Mouse (Mus musculus) lung, postnatal 4 days (tissue): ENCODE data around the gene Hcn1.
"Not testable (repeated sequence)": the region's sequence is repeated elsewhere in the genome, so short reads cannot be mapped to it uniquely, and the experiment has no call there.

Experiments
- DNase-seq, 2 experiments: peaks; one replicate each; pipeline ENCODE4 v3.0.0; 2021

The Hcn1 gene

GRCm38 (mm10) chr13:117880471-117881225, 278.5 kb downstream of the Hcn1 start:
- DNase-seq, result no peak

- DNase-seq, result no peak
These were observed 290.0 kb downstream of the Hcn1 start for GRCm38 (mm10) chr13:117892076-117892475.

- DNase-seq, result no peak
These were observed 295.9 kb downstream of the Hcn1 start for GRCm38 (mm10) chr13:117898052-117898451.

- DNase-seq, result no peak
These were observed 305.7 kb downstream of the Hcn1 start for GRCm38 (mm10) chr13:117907801-117908200.

GRCm38 (mm10) chr13:117929734-117930133, 327.6 kb downstream of the Hcn1 start:
- DNase-seq, result no peak

GRCm38 (mm10) chr13:117931746-117932145, 329.6 kb downstream of the Hcn1 start:
- DNase-seq, result no peak

GRCm38 (mm10) chr13:117938761-117939160, 336.6 kb downstream of the Hcn1 start:
- no peak for DNase-seq

GRCm38 (mm10) chr13:117940536-117941280, 338.6 kb downstream of the Hcn1 start:
- DNase-seq, result no peak

GRCm38 (mm10) chr13:117946843-117947242, 344.7 kb downstream of the Hcn1 start:
- DNase-seq, result no peak

- DNase-seq, result no peak
These were observed 345.7 kb downstream of the Hcn1 start for GRCm38 (mm10) chr13:117947704-117948376.

GRCm38 (mm10) chr13:117958496-117959421, 356.6 kb downstream of the Hcn1 start:
- DNase-seq, result peak in 1 of 2 experiments; percentile 18

- DNase-seq, result no peak
These were observed 362.5 kb downstream of the Hcn1 start for GRCm38 (mm10) chr13:117964620-117965019.

GRCm38 (mm10) chr13:117975382-117975781, 373.3 kb downstream of the Hcn1 start:
- DNase-seq, result peak in 1 of 2 experiments; percentile 17

GRCm38 (mm10) chr13:117975823-117976222, 373.7 kb downstream of the Hcn1 start:
- DNase-seq, result no peak

- no peak for DNase-seq
These were observed 382.2 kb downstream of the Hcn1 start for GRCm38 (mm10) chr13:117984339-117984738.

GRCm38 (mm10) chr13:117999767-118000488, 397.8 kb downstream of the Hcn1 start:
- DNase-seq, result no peak

- no peak for DNase-seq
These were observed 398.4 kb downstream of the Hcn1 start for GRCm38 (mm10) chr13:118000538-118000937.

- no peak for DNase-seq
These were observed 419.1 kb downstream of the Hcn1 start for GRCm38 (mm10) chr13:118021176-118021575.

- not testable (repeated sequence) for DNase-seq
These were observed 420.8 kb downstream of the Hcn1 start for GRCm38 (mm10) chr13:118022891-118023290.

GRCm38 (mm10) chr13:118023381-118023780, 421.3 kb downstream of the Hcn1 start:
- DNase-seq, result no peak

- DNase-seq, result peak in 1 of 2 experiments; percentile 24
These were observed 424.4 kb downstream of the Hcn1 start for GRCm38 (mm10) chr13:118026510-118026909.

GRCm38 (mm10) chr13:118027868-118028267, 425.7 kb downstream of the Hcn1 start:
- DNase-seq, result no peak
